8 mouse cellular contexts compared by ENCODE assay signal in genomic region chr3:122474067-122474466, GRCm38 (mm10).
DNase-seq lines count a peak whose midpoint lies in the region; ATAC-seq lines count a peak whose summit lies in the region.

No protein-coding gene starts in this region.

- H3K4me3 ChIP-seq in liver, embryonic 15.5 days (replicated peaks), result no peak overlapping the region
- H3K4me3 ChIP-seq in stomach, embryonic 16.5 days (replicated peaks; ENCODE audit: low read length), result no peak overlapping the region

- no peak overlapping the region for H3K4me2 ChIP-seq in liver, embryonic 15.5 days
- peak overlapping the region; percentile 4; the same call in 1 of the 2 replicates for H3K4me2 ChIP-seq in stomach, embryonic 16.5 days (ENCODE audit: low read depth, low read length)

- no peak overlapping the region for H3K9ac ChIP-seq in liver, embryonic 15.5 days
- no peak overlapping the region for H3K9ac ChIP-seq in stomach, embryonic 16.5 days (ENCODE audit: low read length)

- H3K36me3 ChIP-seq in liver, embryonic 15.5 days (replicated peaks), result no peaks in the 10 kb centered on the region
- no peaks in the 10 kb centered on the region for H3K36me3 ChIP-seq in stomach, embryonic 16.5 days (ENCODE audit: control insufficient read depth, insufficient read depth, low read length)

- H3K9me3 ChIP-seq in liver, embryonic 15.5 days (replicated peaks), result no peaks in the 10 kb centered on the region
- no peaks in the 10 kb centered on the region for H3K9me3 ChIP-seq in stomach, embryonic 16.5 days (replicated peaks; ENCODE audit: control insufficient read depth, low read length)

- no peak overlapping the region for H3K27ac ChIP-seq in liver, embryonic 15.5 days (replicated peaks)
- H3K27ac ChIP-seq in stomach, embryonic 16.5 days (ENCODE audit: low read length), result peak overlapping the region; percentile 46; the same call in 1 of the 2 replicates

- H3K27me3 ChIP-seq in liver, embryonic 15.5 days, result no peaks in the 10 kb centered on the region
- no peaks in the 10 kb centered on the region for H3K27me3 ChIP-seq in stomach, embryonic 16.5 days (ENCODE audit: control insufficient read depth, insufficient read depth, low read length)

- intact Hi-C loops in heart, postnatal 25 days (cut with DNase I), result no loop called here
- intact Hi-C loops in left cerebral cortex, postnatal 4 days (cut with DNase I), result loop anchor here (5.0 kb wide), 2 partner anchors 143 to 158 kb away; partner anchors contain the start of gene Fnbp1l

- peak; percentile 22 for DNase-seq in gastrocnemius, adult 18-20 months (ENCODE audit: low spot score)
- DNase-seq in gastrocnemius, postnatal 4 days (ENCODE audit: low spot score in 2 of 2), result no peak
- DNase-seq in c-Kit-positive CD71-positive TER-119-negative erythroid progenitor cells, embryonic 14.5 days (ENCODE audit: low read depth), result peak; percentile 34
- peak; percentile 52 for DNase-seq in heart, postnatal 25 days (ENCODE audit: low spot score)
- no peak for DNase-seq in left cerebral cortex, postnatal 4 days
- no peak for DNase-seq in frontal cortex, adult 2 months (ENCODE audit: extremely low spot score in 1 of 2, low spot score in 1 of 2)

- 3% methylated on average over 5 of the region's 5 CpGs for WGBS in liver, embryonic 15.5 days (ENCODE audit: insufficient replicate concordance)
- WGBS in stomach, embryonic 16.5 days, result 22% methylated on average over 5 of the region's 5 CpGs

- peak; percentile 59 for ATAC-seq in liver, embryonic 15.5 days (ENCODE audit: insufficient read depth)
- peak; percentile 61; the same call in 1 of the 2 replicates for ATAC-seq in stomach, embryonic 16.5 days (ENCODE audit: insufficient read depth, low FRiP score)

- H3K4me1 ChIP-seq in liver, embryonic 15.5 days (replicated peaks), result peaks cover 15% of the 10 kb centered on the region
- peaks cover 19% of the 10 kb centered on the region for H3K4me1 ChIP-seq in stomach, embryonic 16.5 days (ENCODE audit: control insufficient read depth, insufficient read depth, low read length)

Comparison
In these comparisons a context has a peak if more than half of its experiments do, and no peak if none do; other contexts are left out.
1. DNase-seq: peak in gastrocnemius, adult 18-20 months (single experiment), c-Kit-positive CD71-positive TER-119-negative erythroid progenitor cells, embryonic 14.5 days (single experiment) and heart, postnatal 25 days (single experiment); none in gastrocnemius, postnatal 4 days (0 of 2), left cerebral cortex, postnatal 4 days (single experiment) and frontal cortex, adult 2 months (0 of 2).